In genomic region chr2:17683326-17684040, GRCm38 (mm10) we compare ENCODE assay signal across 13 mouse cellular contexts. TPM values are rescaled to one million over a fixed set of nuclear protein-coding genes. Genes with fewer than 3 reads are reported as not detected.
DNase-seq lines count a peak whose midpoint lies in the region; ATAC-seq lines count a peak whose summit lies in the region.
"Had no signal": no experiment of that assay in that cellular context is flagged by ENCODE, and none has a peak within 500 bp of the region (broad histone marks: within the 10 kb centered on the region; RNA-seq: fewer than 3 reads in every experiment).

No protein-coding gene starts in this region.

- no peaks in the 10 kb centered on the region for H3K27me3 ChIP-seq in hindbrain, embryonic 14.5 days (ENCODE audit: control insufficient read depth, insufficient read depth, low read length)
- no peaks in the 10 kb centered on the region for H3K27me3 ChIP-seq in hindbrain, embryonic 10.5 days (ENCODE audit: insufficient read depth, poor library complexity, severe bottlenecking)
- H3K27me3 ChIP-seq in embryonic facial prominence, embryonic 15.5 days = no peaks in the 10 kb centered on the region
- 0 out of 2 replicates have a peak, but pooled peaks cover 3% of the 10 kb centered on the region for H3K27me3 ChIP-seq in heart, embryonic 11.5 days (ENCODE audit: control insufficient read depth, insufficient read depth, low read length)
- H3K27me3 ChIP-seq: CH12.LX had no signal

- no peak overlapping the region for H3K4me3 ChIP-seq in hindbrain, embryonic 14.5 days (replicated peaks; ENCODE audit: low read length)
- H3K4me3 ChIP-seq in hindbrain, embryonic 10.5 days = no peak overlapping the region
- H3K4me3 ChIP-seq in embryonic facial prominence, embryonic 15.5 days (replicated peaks) = no peak overlapping the region
- no peak overlapping the region for H3K4me3 ChIP-seq in heart, embryonic 11.5 days (ENCODE audit: low read depth, low read length)
- H3K4me3 ChIP-seq: heart, embryonic 13.5 days had no signal

- WGBS in hindbrain, embryonic 14.5 days = 63% methylated on average over 4 of the region's 4 CpGs
- 71% methylated on average over 4 of the region's 4 CpGs for WGBS in hindbrain, embryonic 10.5 days
- WGBS in embryonic facial prominence, embryonic 15.5 days = 41% methylated on average over 4 of the region's 4 CpGs
- WGBS in heart, embryonic 11.5 days (ENCODE audit: insufficient replicate concordance) = 70% methylated on average over 4 of the region's 4 CpGs

- no peak overlapping the region for H3K4me2 ChIP-seq in hindbrain, embryonic 14.5 days (replicated peaks)
- H3K4me2 ChIP-seq in embryonic facial prominence, embryonic 15.5 days (replicated peaks) = no peak overlapping the region
- H3K4me2 ChIP-seq in heart, embryonic 11.5 days = no peak overlapping the region
- H3K4me2 ChIP-seq: heart, embryonic 13.5 days had no signal

- ATAC-seq in hindbrain, embryonic 14.5 days (ENCODE audit: low FRiP score) = no peak
- 0 out of 2 replicates have a peak, but pooled peaks have one; percentile 24 for ATAC-seq in embryonic facial prominence, embryonic 15.5 days (ENCODE audit: insufficient number of reproducible peaks, low FRiP score, low TSS enrichment, low read depth)
- ATAC-seq in heart, embryonic 11.5 days (replicated peaks; ENCODE audit: insufficient number of reproducible peaks, low FRiP score, low TSS enrichment) = no peak
- ATAC-seq: intestine, embryonic 16.5 days had no signal

- no peak overlapping the region for H3K9ac ChIP-seq in hindbrain, embryonic 14.5 days
- no peak overlapping the region for H3K9ac ChIP-seq in embryonic facial prominence, embryonic 15.5 days
- H3K9ac ChIP-seq in heart, embryonic 11.5 days (ENCODE audit: low read depth, low read length) = no peak overlapping the region
- H3K9ac ChIP-seq: heart, embryonic 13.5 days had no signal

- H3K9me3 ChIP-seq in hindbrain, embryonic 14.5 days (ENCODE audit: control insufficient read depth, low read length) = no peaks in the 10 kb centered on the region
- no peaks in the 10 kb centered on the region for H3K9me3 ChIP-seq in hindbrain, embryonic 10.5 days
- no peaks in the 10 kb centered on the region for H3K9me3 ChIP-seq in embryonic facial prominence, embryonic 15.5 days (replicated peaks)
- H3K9me3 ChIP-seq in heart, embryonic 11.5 days (replicated peaks; ENCODE audit: control insufficient read depth, low read length) = no peaks in the 10 kb centered on the region
- H3K9me3 ChIP-seq: heart, embryonic 13.5 days had no signal

- peak overlapping the region; percentile 7; the same call in 1 of the 2 replicates for H3K27ac ChIP-seq in hindbrain, embryonic 14.5 days
- no peak overlapping the region for H3K27ac ChIP-seq in hindbrain, embryonic 10.5 days
- no peak overlapping the region for H3K27ac ChIP-seq in embryonic facial prominence, embryonic 15.5 days (replicated peaks)
- no peak overlapping the region for H3K27ac ChIP-seq in heart, embryonic 11.5 days (ENCODE audit: low read depth, low read length)
- H3K27ac ChIP-seq: heart, embryonic 13.5 days had no signal

- peak; percentile 40 for DNase-seq in hindbrain, embryonic 14.5 days (ENCODE audit: low spot score)
- DNase-seq in hindbrain, embryonic 10.5 days (ENCODE audit: low spot score) = no peak
- peak; percentile 12 for DNase-seq in CD4-positive helper T cell, adult 2 months (ENCODE audit: low read depth, low spot score)
- DNase-seq in cerebellum, adult 11-12 months = peak; percentile 96
- no peak for DNase-seq in heart, postnatal 14 days
- no peak for DNase-seq in kidney, adult 11 months
- DNase-seq: lung, postnatal 36 days; thymus, postnatal 4 days had no signal

- no peaks in the 10 kb centered on the region for H3K36me3 ChIP-seq in hindbrain, embryonic 14.5 days (replicated peaks; ENCODE audit: control insufficient read depth, insufficient read depth)
- no peaks in the 10 kb centered on the region for H3K36me3 ChIP-seq in hindbrain, embryonic 10.5 days
- H3K36me3 ChIP-seq in embryonic facial prominence, embryonic 15.5 days = no peaks in the 10 kb centered on the region
- H3K36me3 ChIP-seq in heart, embryonic 11.5 days (ENCODE audit: control insufficient read depth, insufficient read depth, low read length) = no peaks in the 10 kb centered on the region
- H3K36me3 ChIP-seq: heart, embryonic 13.5 days had no signal

- H3K4me1 ChIP-seq in hindbrain, embryonic 14.5 days (replicated peaks; ENCODE audit: control insufficient read depth, insufficient read depth, low read length) = no peaks in the 10 kb centered on the region; the same call in 1 of the 2 replicates
- 0 out of 2 replicates have a peak, but pooled peaks cover 3% of the 10 kb centered on the region for H3K4me1 ChIP-seq in hindbrain, embryonic 10.5 days (replicated peaks)
- peaks cover 12% of the 10 kb centered on the region for H3K4me1 ChIP-seq in embryonic facial prominence, embryonic 15.5 days
- no peaks in the 10 kb centered on the region for H3K4me1 ChIP-seq in heart, embryonic 11.5 days (ENCODE audit: control insufficient read depth, insufficient read depth, low read length)

- intact Hi-C loops in heart, postnatal 14 days (cut with DNase I) = no loop called here

RNA-seq across cellular contexts. Expression of gene Nebl, which starts 47.8 kb away (rescaled TPM):
- 11.1 and 12.9 TPM in 2 replicates for polyA plus RNA-seq in hindbrain, embryonic 14.5 days (2014; fragmentation: Nextera tagmentation; extraction: Ambion mirVana)
- 6.3 and 8.1 TPM in 2 replicates for polyA plus RNA-seq in hindbrain, embryonic 10.5 days (2016; fragmentation: Nextera tagmentation; extraction: Ambion mirVana)
- 16.7 and 19.5 TPM in 2 replicates for polyA plus RNA-seq in embryonic facial prominence, embryonic 15.5 days (2015; fragmentation: Nextera tagmentation; extraction: Ambion mirVana)
- polyA plus RNA-seq in heart, embryonic 11.5 days (2014; fragmentation: Nextera tagmentation; extraction: Ambion mirVana) = 403 and 457 TPM in 2 replicates
- 100 to 1,000 TPM; 481 to 506 TPM for total RNA-seq in heart, postnatal 14 days (2021)

Comparison
In these comparisons a context has a peak if more than half of its experiments do, and no peak if none do; other contexts are left out.
1. DNase-seq: peak in hindbrain, embryonic 14.5 days (single experiment), CD4-positive helper T cell, adult 2 months (single experiment) and cerebellum, adult 11-12 months (single experiment); none in hindbrain, embryonic 10.5 days (single experiment), heart, postnatal 14 days (0 of 2) and kidney, adult 11 months (single experiment).
2. RNA of gene Nebl, which starts 47.8 kb away (polyA plus RNA-seq): 403 to 457 TPM in heart, embryonic 11.5 days; 16.7 to 19.5 TPM in embryonic facial prominence, embryonic 15.5 days, 11.1 to 12.9 TPM in hindbrain, embryonic 14.5 days and 6.3 to 8.1 TPM in hindbrain, embryonic 10.5 days; every median in the first group is over 10 times any median in the second.